Mouse (Mus musculus): ENCODE results near the gene Lama4.

DNA sequence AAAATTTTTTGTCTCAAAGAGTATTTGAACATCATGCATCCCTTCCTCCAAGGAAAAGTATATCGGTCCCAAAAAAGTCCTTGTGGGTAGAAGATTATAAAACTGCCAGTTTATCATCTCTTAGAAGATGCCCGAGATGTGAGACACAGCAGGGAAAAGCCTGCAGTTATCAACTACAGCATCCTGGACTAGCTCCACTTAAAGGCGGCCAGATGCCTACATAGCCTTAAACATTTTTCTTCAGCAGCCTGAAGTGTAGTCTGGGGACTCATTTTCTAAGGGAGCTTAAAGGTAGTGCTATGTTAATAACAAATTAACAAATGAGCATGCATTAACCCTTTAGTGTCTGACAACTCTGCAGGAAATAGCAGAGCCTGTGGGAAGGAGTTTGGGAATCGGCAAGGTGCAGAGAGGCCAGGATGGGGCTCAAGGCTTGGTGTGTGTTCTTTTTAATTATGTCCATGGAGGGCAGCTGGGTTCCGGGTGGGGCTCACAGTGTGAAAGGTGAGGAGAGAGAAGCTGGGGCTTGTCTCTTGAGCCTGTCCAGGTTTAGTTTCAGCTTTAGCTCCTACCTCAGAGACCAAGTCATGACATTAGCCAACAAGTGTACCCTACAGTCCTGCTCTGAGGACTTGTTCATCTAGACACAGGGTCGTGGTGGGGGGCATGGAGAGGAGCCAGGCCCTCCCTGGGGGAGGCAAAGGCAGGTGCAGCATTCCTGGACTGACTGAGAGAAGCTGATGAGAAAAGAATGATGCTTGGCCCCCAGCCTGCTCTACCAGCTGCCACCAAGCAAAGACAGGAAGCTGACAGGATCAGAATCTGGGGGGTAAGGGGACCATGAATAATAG is 64.2 kb downstream of the Lama4 start:
- TF ChIP-seq EP300 (IDR thresholded peaks at IDR 0.05; ENCODE audit: low read depth in 1 of 2, low read length in 2 of 2) (no peak), MEF2A (IDR thresholded peaks at IDR 0.05; ENCODE audit: extremely low read depth, insufficient replicate concordance, low read depth, low read length, poor library complexity, severe bottlenecking) (no peak)

Measured in MEL (cell line).